Mouse (Mus musculus) embryo, embryonic 10 days (tissue): ENCODE data around the gene Znrf2.
"Not testable (repeated sequence)": the region's sequence is repeated elsewhere in the genome, so short reads cannot be mapped to it uniquely, and the experiment has no call there.

Source experiments
- DNase-seq: peaks from one replicate; pipeline ENCODE4 v3.0.0-alpha.2; 2015; ENCODE audit warnings: low spot score

The Znrf2 gene

DNA sequence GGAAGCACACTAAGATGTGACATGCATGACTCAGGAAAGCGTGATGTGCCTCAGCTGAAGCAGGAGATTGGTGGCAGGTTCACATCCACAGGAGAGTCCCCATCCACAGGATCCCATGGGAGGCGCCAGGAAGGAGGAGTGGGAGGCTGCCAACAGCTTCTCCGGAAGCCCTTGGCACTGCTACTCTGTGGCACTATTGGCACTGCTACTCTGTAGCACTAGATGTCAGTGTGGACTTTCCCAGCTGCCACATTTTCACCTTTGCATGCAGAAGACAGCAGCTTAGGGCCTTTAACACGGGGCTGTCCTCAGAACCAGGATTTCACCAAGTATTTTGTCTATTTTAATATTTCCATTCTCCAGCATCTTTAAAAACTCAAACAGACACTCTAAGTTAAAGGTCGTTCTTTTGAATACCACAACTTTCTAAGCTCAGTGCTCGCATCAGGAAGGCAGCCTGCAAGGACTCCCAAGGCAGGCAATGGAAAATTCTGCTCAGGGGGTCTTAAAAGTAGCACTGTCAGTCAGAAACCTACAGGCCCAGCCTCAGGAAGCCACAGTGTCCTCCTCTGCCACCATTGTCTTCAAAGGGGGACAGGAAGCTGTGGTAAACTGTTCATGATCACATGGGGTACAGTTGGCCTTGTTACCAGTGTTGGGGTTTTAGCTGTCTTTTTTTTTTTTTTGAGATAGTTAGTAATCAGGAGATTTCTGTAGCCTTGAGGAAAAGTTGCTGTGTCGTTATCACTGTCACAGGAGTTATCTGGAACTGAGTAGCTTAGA lies 7.0 kb upstream of the Znrf2 start:
- no peak for DNase-seq

DNA sequence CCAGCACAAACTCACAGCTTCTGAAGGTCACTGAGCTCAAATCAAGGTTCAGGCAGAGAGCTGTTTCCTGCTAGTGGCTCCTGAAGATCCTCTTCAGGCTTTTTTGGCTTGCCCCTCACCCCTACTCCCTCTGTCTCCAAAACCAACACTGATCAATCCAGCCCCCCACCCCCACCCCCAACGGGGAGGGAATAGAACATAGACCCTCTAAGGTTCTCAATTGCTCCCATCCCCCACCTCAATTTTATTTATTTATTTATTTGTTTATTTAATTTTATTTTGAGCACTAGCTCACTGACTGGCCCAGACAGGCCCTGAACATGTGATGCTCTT lies 6.4 kb upstream of the Znrf2 start:
- no peak for DNase-seq

DNA sequence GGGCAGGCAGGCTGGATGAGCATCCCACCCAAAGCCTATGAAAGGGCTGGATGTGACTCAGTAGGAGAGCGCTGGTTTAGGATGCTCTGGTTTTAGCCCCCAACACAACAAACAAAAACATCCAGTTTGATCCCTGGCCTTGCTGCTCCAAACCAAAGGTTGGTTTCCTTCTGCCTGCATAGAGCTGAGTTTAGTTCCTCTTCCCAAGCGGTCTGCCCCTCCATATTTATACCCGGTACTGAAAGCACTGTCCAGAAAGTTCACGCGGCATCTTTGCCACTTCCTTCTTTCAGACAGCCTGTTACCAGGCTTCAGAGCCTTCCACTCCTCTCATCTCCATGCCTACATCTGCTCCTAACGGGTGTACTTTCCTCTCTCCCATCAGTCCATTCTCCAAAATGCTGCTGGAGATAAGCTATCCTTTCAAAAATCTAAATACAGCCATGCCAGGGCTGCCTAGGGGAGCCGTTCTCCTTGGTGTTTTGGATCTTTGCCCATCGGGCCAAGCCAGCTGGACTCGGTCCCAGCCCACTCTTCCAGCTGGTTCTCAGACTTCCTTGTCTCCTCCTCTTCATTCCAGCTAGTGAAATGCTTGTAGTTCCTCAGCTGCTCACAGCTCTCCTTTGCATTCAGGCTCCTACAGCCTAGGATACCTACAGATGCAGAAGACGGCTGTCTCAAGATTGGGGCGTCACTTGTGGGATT lies 5.0 kb upstream of the Znrf2 start:
- no peak for DNase-seq

DNA sequence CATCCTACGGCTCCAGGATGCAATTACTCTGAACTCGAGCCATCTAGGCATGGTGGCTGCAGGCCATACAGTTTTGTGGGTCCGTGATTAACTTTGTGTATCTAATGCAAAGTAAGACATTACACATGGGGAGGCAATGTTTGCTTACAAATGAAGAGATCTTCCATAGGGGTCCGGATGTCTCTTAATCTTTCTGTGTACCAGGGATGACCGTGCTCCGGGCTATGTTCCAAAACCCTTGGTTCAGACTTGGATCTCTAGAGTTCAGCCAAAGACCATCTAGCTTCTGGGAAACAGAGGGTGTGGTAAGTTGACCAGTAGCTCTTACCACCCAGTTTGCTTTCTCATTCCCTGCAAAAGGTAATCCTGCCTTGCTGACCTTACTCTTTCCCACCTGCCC lies 4.4 kb upstream of the Znrf2 start:
- no peak for DNase-seq

DNA sequence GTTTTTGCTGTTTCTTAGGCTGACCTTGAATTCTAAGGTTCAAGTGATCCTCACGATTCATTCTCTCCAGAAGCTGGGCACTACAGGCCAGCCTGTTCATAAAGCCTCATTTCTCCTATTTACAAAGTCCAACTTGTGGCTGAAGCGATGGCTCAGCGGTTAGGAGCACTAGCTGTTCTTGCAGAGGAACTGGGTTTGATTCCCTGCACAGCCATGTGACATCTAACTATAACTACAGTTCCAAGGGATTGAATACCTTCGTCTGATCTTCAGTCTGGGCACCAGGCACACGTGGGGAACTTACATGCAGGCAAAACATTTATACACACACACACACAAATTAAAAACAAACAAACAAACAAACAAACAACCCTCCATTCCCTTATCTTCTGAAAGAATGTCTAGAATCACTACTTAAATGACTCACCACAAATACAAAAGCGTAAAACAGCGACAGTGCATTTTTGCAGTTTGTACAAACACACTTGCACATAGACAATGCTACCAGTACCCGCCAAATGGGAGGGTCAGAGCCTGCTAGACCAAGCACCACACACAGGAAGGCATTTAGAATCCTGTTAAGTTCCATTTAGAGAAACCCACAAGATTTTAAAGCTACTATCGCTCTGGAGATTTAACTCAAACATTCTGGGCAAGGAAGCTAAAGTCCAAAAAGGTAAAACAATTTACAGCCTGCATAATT lies 1.1 kb upstream of the Znrf2 start:
- DNase-seq = peak; percentile 8

DNA sequence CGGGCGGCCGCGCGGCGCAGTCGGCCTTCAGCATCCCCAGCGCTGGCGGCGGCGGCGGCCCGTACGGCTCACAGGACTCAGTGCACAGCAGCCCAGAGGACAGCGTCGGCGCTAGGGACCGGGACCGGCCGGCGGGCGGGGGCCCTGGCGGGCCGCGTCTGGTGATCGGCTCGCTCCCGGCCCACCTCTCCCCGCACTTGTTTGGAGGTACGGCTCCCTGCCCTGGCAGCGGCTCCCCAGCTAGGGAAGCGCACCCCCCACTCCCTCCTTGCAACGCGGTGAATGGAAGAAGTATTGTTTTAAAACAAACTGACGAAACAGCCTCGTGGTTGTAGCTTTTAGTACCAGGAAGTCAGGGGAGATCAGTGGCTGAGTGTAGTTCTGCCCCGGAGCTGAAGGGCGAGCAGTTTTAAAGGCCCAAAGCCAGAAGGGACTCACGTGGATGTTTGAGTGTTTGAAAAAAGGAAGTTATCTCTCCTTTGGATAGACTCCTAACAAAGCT lies 601 bp downstream of the Znrf2 start:
- DNase-seq = peak; percentile 80

DNA sequence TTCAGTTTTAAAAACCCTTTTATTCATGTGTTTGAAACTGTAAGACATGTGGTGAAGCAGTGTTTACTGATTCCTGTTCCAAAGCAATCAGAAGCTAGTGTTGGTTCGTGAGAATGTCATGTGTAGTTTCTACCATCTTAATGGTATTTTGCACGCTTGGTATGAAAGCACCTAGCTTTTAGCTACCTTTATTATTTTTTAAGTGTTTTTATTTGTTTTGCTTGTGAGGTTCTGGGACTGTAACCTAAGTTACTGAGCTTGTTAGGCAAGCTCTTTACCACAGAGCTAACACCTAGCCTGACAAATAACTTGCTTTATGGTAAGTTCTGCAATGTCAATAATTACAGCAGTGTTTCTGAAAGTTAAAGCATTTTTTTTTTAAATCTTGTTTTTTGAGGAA lies 1.7 kb downstream of the Znrf2 start:
- DNase-seq = no peak

DNA sequence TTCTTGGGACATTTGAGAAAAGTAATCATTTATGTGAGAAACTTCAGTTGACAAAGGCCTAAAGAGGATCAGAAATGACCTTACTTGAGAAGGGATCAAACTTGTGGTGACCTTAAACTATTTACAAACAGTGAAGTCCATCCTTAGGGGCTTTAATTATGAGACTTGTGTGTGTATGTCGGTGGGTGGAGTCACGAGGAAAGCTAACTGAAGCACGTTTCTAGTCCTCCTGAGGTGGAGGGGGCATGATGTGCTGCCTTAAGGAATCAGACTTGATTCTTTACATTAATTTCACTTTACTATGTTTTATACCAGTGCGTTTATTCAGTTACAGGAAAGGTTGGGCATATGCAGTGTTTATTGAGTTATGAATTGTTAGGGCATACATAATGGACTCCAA lies 2.6 kb downstream of the Znrf2 start:
- DNase-seq = no peak

DNA sequence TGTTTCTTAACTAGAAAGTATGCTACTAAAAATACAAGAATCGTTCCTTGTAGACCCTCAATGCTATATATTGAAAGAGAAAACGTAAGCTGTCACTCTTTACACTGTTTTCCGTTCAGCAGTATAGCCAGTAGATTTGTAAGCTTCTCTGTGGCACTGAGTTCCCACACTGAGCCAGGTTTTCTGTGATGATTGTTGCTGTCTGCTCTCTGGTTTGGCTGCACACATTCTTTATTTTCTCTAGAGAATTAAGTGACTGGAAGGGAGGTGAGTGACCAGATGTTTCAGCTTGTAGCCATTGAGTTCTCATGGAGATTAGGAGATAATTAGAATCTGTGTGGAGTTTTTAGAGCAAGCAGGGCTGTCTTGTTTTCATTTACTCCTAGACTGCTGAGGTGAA lies 3.0 kb downstream of the Znrf2 start:
- peak; percentile 22 for DNase-seq

DNA sequence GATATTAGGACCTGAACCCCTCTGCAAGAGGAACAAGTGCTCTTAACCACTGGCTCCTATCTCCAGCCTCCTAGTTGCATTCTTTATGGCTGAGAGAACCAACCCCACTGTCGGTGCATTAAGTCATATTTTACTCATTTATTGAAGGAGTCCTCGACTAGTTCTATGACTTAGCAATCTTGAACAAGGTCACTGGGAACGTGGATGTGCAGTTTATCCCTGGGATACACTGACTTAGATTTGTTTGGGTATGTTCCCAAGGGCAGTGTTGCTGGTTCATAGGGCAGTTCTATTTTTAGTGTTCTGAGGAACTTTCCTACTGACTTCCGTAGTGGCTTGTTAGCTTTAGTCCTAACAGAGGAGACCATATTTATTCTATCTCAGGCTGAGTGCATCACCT lies 5.6 kb downstream of the Znrf2 start:
- DNase-seq = no peak

DNA sequence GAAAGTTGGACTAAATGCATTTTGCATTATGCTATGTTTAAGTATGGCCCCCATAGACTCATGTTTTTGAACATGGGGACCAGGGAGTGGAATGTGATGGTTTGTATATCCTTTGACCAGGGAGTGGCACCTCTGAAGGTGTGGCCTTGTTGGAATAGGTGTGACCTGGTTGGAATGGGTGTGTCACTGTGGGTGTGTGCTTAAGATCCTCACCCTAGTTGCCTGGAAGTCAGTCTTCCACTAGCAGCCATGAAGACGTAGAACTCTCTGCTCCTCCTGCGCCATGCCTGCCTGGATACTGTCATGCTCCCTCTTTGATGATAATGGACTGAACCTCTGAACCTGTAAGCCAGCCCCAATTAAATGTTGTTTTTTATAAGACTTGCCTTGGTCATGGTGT lies 7.8 kb downstream of the Znrf2 start:
- not testable (repeated sequence) for DNase-seq

DNA sequence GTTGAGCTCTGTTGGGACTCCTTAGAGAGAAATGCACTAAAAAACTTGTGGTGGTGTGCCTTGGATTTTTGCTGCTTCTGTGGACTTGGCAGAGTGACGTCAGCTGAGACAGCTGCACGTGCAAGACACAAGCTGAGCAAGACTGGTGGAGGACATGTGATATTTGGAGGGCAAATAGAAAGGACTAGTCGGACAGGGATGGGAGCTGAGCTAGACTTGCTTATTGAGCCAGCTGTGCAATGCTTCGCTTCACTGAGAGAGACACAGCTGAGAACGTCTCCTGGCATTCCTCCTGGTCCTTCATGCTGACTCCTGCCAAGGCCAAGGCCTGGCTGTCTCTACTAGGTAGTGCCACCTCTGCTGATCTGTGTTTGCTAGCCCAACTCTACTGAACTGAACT lies 10.8 kb downstream of the Znrf2 start:
- DNase-seq = no peak

DNA sequence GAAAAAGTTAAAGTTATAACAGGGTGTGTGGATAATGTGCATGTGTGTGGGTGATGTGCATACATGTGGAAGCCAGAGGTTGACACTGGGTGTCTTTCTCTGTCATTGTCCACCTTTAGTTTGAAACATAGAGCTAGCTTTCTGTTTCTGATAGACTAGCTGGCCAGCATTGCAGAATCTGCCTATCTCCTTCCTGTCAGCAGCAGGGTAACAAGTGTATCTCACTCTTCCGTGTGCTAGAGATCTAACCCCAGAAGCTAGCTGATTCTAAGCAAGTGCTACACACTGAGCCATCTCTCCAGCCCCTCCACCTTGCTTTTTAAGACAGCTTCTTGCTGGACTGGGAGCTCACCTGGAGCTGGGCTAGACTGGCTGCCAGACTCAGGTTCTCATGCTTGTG lies 11.6 kb downstream of the Znrf2 start:
- no peak for DNase-seq

DNA sequence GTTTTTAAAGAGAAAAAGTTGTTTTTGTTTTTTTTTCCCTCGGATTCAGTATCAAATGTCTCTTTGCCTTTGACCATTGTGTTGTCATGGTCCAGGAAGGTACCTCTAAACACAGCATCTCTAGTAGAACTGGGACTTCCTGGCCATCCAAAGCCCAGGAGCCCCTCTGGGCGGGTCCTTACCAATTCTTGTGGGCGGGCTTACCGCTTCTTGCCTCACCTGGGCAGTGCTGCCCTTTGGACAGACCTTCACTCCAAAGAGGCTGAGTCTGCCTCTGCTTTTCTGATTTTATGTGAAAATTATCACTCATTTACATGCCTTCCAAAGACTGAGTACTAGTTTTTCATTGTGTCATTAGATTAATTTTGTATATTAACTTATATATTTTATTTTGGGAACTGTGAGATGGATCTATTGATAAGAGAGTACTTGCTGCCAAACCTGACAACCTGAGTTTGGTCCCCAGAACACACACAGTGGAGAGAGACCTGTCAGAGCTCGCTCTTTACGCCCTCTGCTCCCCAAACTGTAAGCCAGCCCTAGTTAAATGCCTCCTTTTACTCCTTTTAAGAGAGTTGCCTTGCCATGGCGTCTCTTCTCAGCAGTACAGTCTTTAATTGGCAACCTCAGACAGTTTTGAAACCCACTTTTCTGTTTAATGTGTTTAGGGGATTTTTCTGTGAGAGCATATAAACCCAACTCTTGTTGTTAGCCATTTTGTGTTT lies 13.5 kb downstream of the Znrf2 start:
- DNase-seq = no peak

DNA sequence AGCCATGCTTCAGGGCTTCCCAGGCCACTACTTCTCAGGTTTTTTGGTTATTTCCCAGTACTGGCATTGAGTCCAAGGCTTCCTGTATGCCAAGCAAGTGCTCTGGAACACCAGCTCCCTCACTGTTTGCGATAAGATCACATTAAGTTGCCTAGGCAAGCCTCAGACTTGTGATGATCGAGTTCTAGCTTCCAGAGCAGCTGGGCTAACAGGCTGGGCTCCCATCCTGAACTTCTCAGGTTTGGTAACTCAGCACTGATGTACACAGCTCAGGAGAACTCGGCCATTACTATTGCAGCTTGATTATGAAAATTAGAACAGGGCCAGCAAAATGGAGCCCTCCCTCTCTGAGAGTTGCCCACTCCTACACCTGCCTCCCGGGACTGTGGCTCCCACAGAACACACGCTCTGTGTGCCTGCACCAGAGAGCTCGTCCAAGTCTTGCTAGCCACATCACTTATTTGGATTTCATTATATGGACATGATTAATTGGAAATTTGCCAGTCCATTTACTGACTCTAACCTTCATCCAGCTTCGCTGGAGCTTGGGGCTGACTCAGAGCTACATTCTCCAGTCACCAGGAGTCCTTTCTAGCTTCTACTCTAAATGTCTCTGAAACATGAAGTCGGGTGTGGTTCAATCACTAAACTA lies 14.5 kb downstream of the Znrf2 start:
- DNase-seq = no peak

DNA sequence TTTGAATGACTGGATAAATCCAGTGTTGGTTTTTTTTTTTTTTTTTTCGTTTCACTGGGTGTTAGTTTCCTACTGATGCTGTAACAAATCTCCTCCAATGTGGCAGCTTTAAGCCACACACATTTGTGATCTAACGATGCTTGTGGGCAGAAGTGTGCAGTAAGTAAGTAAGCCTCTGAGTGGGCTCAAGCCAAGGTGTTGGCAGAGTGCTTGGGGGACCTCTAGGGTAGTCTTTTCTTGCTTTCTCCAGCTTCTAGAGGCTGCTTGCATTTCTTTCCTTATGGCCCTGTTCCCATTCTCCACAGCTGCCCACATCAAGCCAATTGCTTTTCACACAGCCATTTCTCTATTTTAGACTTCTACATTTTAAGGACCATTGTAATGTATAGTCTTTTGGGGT lies 16.7 kb downstream of the Znrf2 start:
- no peak for DNase-seq

DNA sequence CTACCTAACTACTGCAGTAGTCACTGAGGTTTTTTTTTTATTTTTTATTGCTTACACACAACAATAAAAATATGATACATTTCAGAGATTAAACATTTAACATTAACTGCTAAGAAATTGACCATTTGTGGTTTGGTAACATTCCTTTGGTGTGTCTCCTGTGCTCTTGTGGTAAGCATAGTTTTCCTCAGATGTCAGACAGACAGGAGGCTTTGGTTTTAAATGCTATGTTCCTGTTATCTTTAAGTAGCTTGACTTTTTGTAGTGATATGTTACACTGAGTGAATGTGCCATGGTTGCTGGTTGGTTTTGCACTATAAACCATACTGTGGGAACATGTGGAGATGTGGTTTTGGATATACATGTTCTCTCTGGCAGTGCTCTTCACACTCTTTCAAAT lies 19.9 kb downstream of the Znrf2 start:
- DNase-seq = no peak

DNA sequence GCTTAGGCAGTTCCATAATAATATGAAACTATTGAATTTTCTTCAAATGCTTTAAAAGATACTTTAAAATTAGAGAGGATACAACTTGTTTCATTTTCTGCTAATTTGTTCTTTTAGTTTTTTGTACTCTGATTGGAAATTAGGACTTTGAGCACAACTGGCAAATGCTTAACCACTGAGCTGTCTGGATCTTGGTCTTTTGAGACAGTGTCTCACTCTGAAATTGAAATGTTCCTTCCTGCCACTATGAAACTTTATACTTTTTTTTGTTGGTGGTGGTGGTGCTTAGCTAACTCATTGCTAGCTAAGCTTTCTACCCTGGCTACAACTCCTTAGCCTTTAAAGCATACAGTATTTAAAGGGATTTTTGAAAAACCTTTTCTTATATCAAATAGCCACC lies 24.7 kb downstream of the Znrf2 start:
- DNase-seq = no peak

DNA sequence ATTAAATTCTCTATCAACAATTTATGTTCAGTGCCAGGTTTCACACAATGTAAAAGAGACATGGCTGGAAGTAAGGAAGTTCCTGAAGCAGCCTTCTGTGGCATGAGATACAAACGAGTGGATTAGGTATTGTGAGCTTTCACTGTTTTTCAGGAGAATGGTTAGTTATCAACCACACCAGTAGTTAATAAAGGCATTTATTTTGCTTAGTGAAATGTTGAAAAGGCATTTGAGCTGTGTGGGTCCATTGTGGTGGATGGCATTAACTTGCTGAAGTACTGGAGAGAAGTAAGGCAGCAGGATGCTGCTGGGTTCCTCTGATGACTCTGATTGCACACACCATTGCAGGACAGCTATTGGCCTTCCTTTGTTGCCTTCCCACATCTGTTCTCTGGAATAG lies 25.3 kb downstream of the Znrf2 start:
- no peak for DNase-seq

DNA sequence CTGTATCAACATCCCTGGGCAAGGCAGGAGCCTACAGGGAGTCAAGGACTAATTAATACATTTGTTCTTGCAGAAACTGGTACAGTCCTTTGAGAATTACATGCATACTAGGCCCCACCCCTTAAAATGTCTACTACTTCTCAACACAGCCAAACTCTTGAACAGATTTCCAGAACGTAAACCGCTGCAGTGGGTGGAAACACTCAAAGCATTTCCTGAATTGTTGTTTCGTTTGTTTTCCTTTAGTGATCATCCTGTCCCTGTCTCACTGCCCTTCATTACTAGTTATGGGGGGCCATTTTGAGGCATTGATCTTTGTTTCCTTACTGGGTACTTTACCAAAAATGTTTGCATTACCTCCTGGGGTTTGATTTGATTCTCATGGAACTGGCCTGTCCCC lies 31.8 kb downstream of the Znrf2 start:
- DNase-seq = no peak

DNA sequence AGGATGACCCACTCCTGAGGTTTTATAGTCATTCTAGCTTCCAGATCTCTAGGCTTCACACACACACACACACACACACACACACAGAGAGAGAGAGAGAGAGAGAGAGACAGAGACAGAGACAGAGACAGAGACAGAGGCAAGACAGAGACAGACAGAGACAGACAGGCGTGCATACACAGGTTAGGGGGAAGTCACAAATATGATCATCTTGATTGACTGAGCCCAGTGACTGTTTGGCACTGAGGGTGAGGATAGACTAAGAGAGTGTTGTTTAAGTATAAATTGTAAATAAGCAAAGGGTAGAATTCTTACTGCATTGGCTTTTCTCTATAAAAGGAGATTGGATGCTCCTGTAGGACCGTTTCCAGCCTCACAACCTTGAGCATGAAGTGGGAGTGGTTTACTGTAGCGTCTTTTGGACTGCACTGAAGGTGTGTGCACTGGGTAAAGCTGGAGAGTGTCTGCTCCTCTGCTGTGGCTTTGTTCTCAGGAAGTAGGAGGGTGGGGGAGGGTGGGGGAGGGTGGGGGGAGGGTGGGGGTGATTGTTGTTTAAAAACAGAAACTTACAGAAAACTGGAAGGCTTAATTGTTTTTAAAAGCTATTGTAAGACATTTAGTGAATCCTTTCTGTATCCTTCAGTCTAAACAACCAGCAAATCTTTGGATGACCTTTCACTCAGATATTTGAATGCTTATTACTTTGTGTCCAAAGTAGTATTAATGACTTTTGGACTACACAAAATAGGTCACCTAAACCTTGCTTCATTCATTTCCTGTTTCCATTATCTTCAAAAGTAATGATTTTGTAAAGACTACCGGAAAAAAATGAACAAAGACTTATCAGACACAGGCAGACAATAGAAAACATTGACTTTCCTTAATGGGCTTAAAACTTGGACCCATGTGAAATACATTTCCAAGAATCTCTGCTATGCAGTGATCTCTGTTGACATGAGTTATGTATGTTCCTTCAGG lies 32.8 kb downstream of the Znrf2 start:
- DNase-seq = no peak
